Mouse (Mus musculus) ES-Bruce4 (cell line): ENCODE results near the gene Corin.

ENCODE experiments used
- CTCF ChIP-seq: IDR thresholded peaks from one replicate; pipeline ENCODE4 v1.8.1; 2011; ENCODE audit warnings: low read depth, low read length
- EP300 ChIP-seq: IDR thresholded peaks from 2 replicates; pipeline ENCODE4 v1.6.1; 2011; ENCODE audit warnings: low read depth, low read length; ENCODE audit not compliant: insufficient read depth

DNA sequence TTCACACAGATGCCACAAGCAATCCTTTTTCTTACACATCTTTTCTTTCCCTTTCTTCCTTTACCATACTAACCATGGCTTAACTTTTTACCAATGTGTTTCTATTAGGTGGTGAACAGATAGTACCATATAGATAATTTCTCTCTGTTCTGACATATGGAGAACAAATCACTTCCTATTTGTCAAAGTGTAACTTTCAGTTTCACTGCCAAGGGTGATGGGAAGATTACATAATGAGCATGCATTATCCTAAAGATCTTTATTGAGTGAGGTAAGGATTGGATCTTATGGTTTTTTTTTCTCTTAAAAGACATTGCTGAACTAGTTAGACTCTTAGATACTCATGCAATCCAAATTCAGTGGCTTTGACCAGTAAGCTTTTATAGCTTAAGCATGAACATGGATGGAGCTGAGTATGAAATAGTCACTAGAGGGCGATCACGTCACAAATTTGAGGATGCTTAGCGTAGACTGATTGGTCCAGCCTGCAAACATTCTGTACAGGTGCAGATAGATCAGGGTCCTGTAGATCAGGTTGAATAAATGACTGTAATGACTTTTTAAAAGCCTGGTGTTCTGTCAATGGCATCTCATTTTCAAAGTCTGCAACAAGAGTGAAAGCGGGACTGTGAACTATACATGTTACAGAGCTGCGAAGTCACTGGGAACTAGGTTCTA is 154.1 kb downstream of the Corin start:
- TF ChIP-seq CTCF (no peak), EP300 (no peak)
